Comparison of ENCODE assay signal across 12 mouse cellular contexts in genomic region chr2:165852896-165853633, GRCm38 (mm10). TPM values are rescaled to one million over a fixed set of nuclear protein-coding genes. Genes with fewer than 3 reads are reported as not detected.
DNase-seq lines count a peak whose midpoint lies in the region; ATAC-seq and TF ChIP-seq lines count a peak whose summit lies in the region.
"Had no signal": no experiment of that assay in that cellular context is flagged by ENCODE, and none has a peak within 500 bp of the region (broad histone marks: within the 10 kb centered on the region; RNA-seq: fewer than 3 reads in every experiment).

No protein-coding gene starts in this region.

- H3K9ac ChIP-seq in kidney, postnatal 0 days (ENCODE audit: low read depth, low read length) = no peak overlapping the region
- H3K9ac ChIP-seq in liver, postnatal 0 days (replicated peaks) = no peak overlapping the region
- H3K9ac ChIP-seq: embryonic facial prominence, embryonic 15.5 days; limb, embryonic 12.5 days had no signal

- no peak overlapping the region for H3K4me2 ChIP-seq in kidney, postnatal 0 days (ENCODE audit: low read length)
- H3K4me2 ChIP-seq in liver, postnatal 0 days (ENCODE audit: low read depth, low read length) = no peak overlapping the region
- H3K4me2 ChIP-seq: embryonic facial prominence, embryonic 15.5 days; limb, embryonic 12.5 days had no signal

- H3K27me3 ChIP-seq in kidney, postnatal 0 days (ENCODE audit: insufficient read depth, low read length) = no peaks in the 10 kb centered on the region
- no peaks in the 10 kb centered on the region for H3K27me3 ChIP-seq in liver, postnatal 0 days (ENCODE audit: insufficient read depth, low read length)
- H3K27me3 ChIP-seq: embryonic facial prominence, embryonic 15.5 days; limb, embryonic 12.5 days had no signal

- no peaks in the 10 kb centered on the region for H3K9me3 ChIP-seq in kidney, postnatal 0 days (replicated peaks; ENCODE audit: low read length)
- H3K9me3 ChIP-seq in liver, postnatal 0 days (ENCODE audit: low read length) = no peaks in the 10 kb centered on the region
- H3K9me3 ChIP-seq: embryonic facial prominence, embryonic 15.5 days; limb, embryonic 12.5 days; midbrain, embryonic 10.5 days had no signal

- ATAC-seq in kidney, postnatal 0 days (replicated peaks; ENCODE audit: low FRiP score, low read depth) = no peak
- no peak for ATAC-seq in liver, postnatal 0 days
- ATAC-seq: intestine, embryonic 16.5 days had no signal

- DNase-seq in cerebellum, adult 9-10 months = peak; percentile 62
- no peak for DNase-seq in cerebellum, postnatal 25 days
- DNase-seq in kidney, postnatal 0 days (ENCODE audit: low spot score) = no peak
- no peak for DNase-seq in kidney, postnatal 25 days
- peak; percentile 70 for DNase-seq in ES-CJ7 (ENCODE audit: low read depth, low spot score)
- DNase-seq in liver, postnatal 0 days = no peak
- DNase-seq in spleen, adult 18-20 months = no peak
- no peak for DNase-seq in urinary bladder, postnatal 10 days (ENCODE audit: low spot score)

- WGBS in kidney, postnatal 0 days = 76% methylated on average over 9 of the region's 9 CpGs
- 65% methylated on average over 9 of the region's 9 CpGs for WGBS in liver, postnatal 0 days (ENCODE audit: insufficient replicate concordance)

- H3K27ac ChIP-seq in kidney, postnatal 0 days = 0 out of 2 replicates have a peak overlapping the region, but pooled peaks have one; percentile 19
- peak overlapping the region; percentile 60 for H3K27ac ChIP-seq in liver, postnatal 0 days (ENCODE audit: low read depth)
- H3K27ac ChIP-seq: limb, embryonic 12.5 days had no signal

- H3K4me1 ChIP-seq in kidney, postnatal 0 days (replicated peaks; ENCODE audit: insufficient read depth, low read length) = peaks cover 42% of the 10 kb centered on the region
- peaks cover 53% of the 10 kb centered on the region for H3K4me1 ChIP-seq in liver, postnatal 0 days (ENCODE audit: insufficient read depth)

- no peak for TF ChIP-seq CTCF in kidney, postnatal 0 days (IDR thresholded peaks at IDR 0.05; ENCODE audit: low read depth)
- no peak for TF ChIP-seq CTCF in liver, postnatal 0 days (IDR thresholded peaks at IDR 0.05; ENCODE audit: low read depth)

- H3K36me3 ChIP-seq in kidney, postnatal 0 days (ENCODE audit: insufficient read depth, low read length) = peaks cover 27% of the 10 kb centered on the region
- H3K36me3 ChIP-seq in liver, postnatal 0 days (replicated peaks; ENCODE audit: insufficient read depth, low read length) = peaks cover 22% of the 10 kb centered on the region
- H3K36me3 ChIP-seq: embryonic facial prominence, embryonic 15.5 days had no signal

- TF ChIP-seq EP300 in liver, postnatal 0 days (IDR thresholded peaks at IDR 0.05; ENCODE audit: low read depth) = no peak

- no peak overlapping the region for H3K4me3 ChIP-seq in kidney, postnatal 0 days (replicated peaks; ENCODE audit: low read depth, low read length)
- H3K4me3 ChIP-seq in liver, postnatal 0 days (ENCODE audit: low read depth, low read length) = no peak overlapping the region
- H3K4me3 ChIP-seq: embryonic facial prominence, embryonic 15.5 days; limb, embryonic 12.5 days; midbrain, embryonic 10.5 days had no signal

RNA-seq across cellular contexts. Expression of gene Zmynd8, which starts 45.8 kb away (rescaled TPM):
- polyA plus RNA-seq in kidney, postnatal 0 days (2015; fragmentation: Nextera tagmentation; extraction: Ambion mirVana) = 39.6 and 41.7 TPM in 2 replicates
- 16.9 and 21.9 TPM in 2 replicates for polyA plus RNA-seq in liver, postnatal 0 days (2015; fragmentation: Nextera tagmentation; extraction: Ambion mirVana)

Comparison
In these comparisons a context has a peak if more than half of its experiments do, and no peak if none do; other contexts are left out.
1. DNase-seq: peak in cerebellum, adult 9-10 months (single experiment) and ES-CJ7 (single experiment); none in cerebellum, postnatal 25 days (0 of 2), kidney, postnatal 0 days (single experiment), kidney, postnatal 25 days (0 of 2), liver, postnatal 0 days (single experiment), spleen, adult 18-20 months (0 of 2) and urinary bladder, postnatal 10 days (single experiment).